Mouse (Mus musculus): ENCODE measurements around the gene Sac3d1.

DNA sequence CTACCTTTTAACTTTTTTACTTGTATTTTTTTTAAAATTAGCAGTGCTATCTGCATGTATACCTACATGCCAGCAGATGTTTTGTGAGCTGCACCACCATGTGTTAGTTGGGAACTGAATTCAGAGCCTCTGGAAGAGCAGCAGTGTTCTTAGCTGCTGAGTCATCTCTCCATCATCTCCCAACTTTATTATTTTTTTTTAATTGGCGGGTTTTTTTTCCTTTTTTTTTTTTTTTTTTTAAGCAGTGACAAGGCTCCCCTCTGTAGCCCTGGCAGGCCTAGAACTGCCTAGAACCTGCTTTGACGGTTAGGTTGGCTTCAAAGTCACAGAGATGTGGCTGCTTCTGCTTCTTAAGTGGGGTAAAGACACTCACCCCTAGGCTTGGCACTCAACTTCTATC lies 6.4 kb upstream of the Sac3d1 start:
- TF ChIP-seq POLR2A (IDR thresholded peaks at IDR 0.05; ENCODE audit: borderline replicate concordance, extremely low read depth, insufficient read depth, insufficient read length, poor library complexity, severe bottlenecking) (no peak), CTCF (IDR thresholded peaks at IDR 0.05; ENCODE audit: borderline replicate concordance, extremely low read depth, insufficient read depth, insufficient read length) (no peak)

All from brain, embryonic 14.5 days (tissue).